Mouse (Mus musculus) myocyte (in vitro differentiated cells): ENCODE data around the gene Cpz. TPM values are rescaled to one million over a fixed set of nuclear protein-coding genes. Genes with fewer than 3 reads are reported as not detected.

Source experiments
- H3K27me3 ChIP-seq: one replicate; pipeline ENCODE4 v1.6.1; 2011; ENCODE audit not compliant: control insufficient read depth, insufficient read depth, insufficient read length
- H3K36me3 ChIP-seq: one replicate; pipeline ENCODE4 v1.6.1; 2011; ENCODE audit not compliant: control insufficient read depth, insufficient read depth
- H3K4me2 ChIP-seq: one replicate; pipeline ENCODE4 v1.6.1; 2011; ENCODE audit warnings: low read depth, control low read depth
- H3K4me3 ChIP-seq: one replicate; pipeline ENCODE4 v1.5.1; 2011; ENCODE audit warnings: mild to moderate bottlenecking, control low read depth, moderate library complexity
- H3K79me2 ChIP-seq: one replicate; pipeline ENCODE4 v1.6.1; 2011; ENCODE audit not compliant: control insufficient read depth, insufficient read depth
- H3ac ChIP-seq: one replicate; pipeline ENCODE4 v1.6.1; 2011; ENCODE audit not compliant: control insufficient read depth, insufficient read length
- CEBPB ChIP-seq: IDR thresholded peaks from 2 replicates; pipeline ENCODE4 v1.6.1; 2011; ENCODE audit warnings: mild to moderate bottlenecking, moderate library complexity; ENCODE audit not compliant: poor library complexity, insufficient read depth, severe bottlenecking
- E2F4 ChIP-seq: IDR thresholded peaks from one replicate; pipeline ENCODE4 v1.6.1; 2011; ENCODE audit warnings: mild to moderate bottlenecking, control low read depth, moderate library complexity; ENCODE audit not compliant: insufficient read depth
- MAX ChIP-seq: IDR thresholded peaks from one replicate; pipeline ENCODE4 v1.6.1; 2011; ENCODE audit warnings: low read depth, mild to moderate bottlenecking, control low read depth
- MYOD1 ChIP-seq, 3 experiments: IDR thresholded peaks; one replicate each; pipeline ENCODE4 v1.6.1; 2011; ENCODE audit warnings: control low read depth in 2 of 3, low read depth in 2 of 3, mild to moderate bottlenecking in 2 of 3, moderate library complexity in 1 of 3; ENCODE audit not compliant: insufficient read length in 2 of 3, control insufficient read depth in 1 of 3
- MYOG ChIP-seq, 3 experiments: IDR thresholded peaks; one replicate each; pipeline ENCODE4 v1.6.1; 2011; ENCODE audit warnings: control low read depth in 2 of 3, low read depth in 2 of 3, mild to moderate bottlenecking in 2 of 3; ENCODE audit not compliant: insufficient read length in 2 of 3, control insufficient read depth in 1 of 3, insufficient read depth in 1 of 3
- POLR2A ChIP-seq: IDR thresholded peaks from one replicate; pipeline ENCODE4 v1.6.1; 2011; ENCODE audit warnings: low read depth, mild to moderate bottlenecking, control low read depth, moderate library complexity; ENCODE audit not compliant: insufficient read length
- POLR2AphosphoS2 ChIP-seq: IDR thresholded peaks from one replicate; pipeline ENCODE4 v1.6.1; 2011; ENCODE audit warnings: low read depth, control low read depth; ENCODE audit not compliant: insufficient read length
- REST ChIP-seq: IDR thresholded peaks from one replicate; pipeline ENCODE4 v1.6.1; 2011; ENCODE audit warnings: mild to moderate bottlenecking, control low read depth, moderate library complexity; ENCODE audit not compliant: insufficient read depth, insufficient read length
- SRF ChIP-seq: IDR thresholded peaks from one replicate; pipeline ENCODE4 v1.6.1; 2011; ENCODE audit warnings: low read depth; ENCODE audit not compliant: control insufficient read depth, insufficient read length
- TCF12 ChIP-seq: IDR thresholded peaks from one replicate; pipeline ENCODE4 v1.6.1; 2011; ENCODE audit warnings: mild to moderate bottlenecking, control low read depth; ENCODE audit not compliant: poor library complexity, insufficient read depth, severe bottlenecking
- TCF3 ChIP-seq: IDR thresholded peaks from one replicate; pipeline ENCODE4 v1.6.1; 2011; ENCODE audit warnings: low read depth, control low read depth; ENCODE audit not compliant: insufficient read length
- USF1 ChIP-seq: IDR thresholded peaks from one replicate; pipeline ENCODE4 v1.6.1; 2011; ENCODE audit warnings: low read depth, mild to moderate bottlenecking, control low read depth, moderate library complexity
- polyA plus RNA-seq: library from polyadenylated mRNA; unstranded; fragments of >200 nt; fragmentation: generic; extraction: Trizol; gene quantifications from one replicate; pipeline ENCODE4 v1.2.1, GENCODE M21; 2012; ENCODE audit warnings: missing spikeins

Gene Cpz
- polyA plus RNA-seq, 1 experiment: 0.64 TPM

- Histone ChIP-seq H3K36me3 (no peaks in the 10 kb centered on the region), H3K4me3 (no peak overlapping the region), H3K27me3 (peaks cover 66% of the 10 kb centered on the region), H3K4me2 (no peak overlapping the region), H3K79me2 (no peaks in the 10 kb centered on the region), H3ac (no peak overlapping the region)
- TF ChIP-seq REST (no peak), POLR2A (no peak), MAX (no peak), POLR2AphosphoS2 (no peak), TCF12 (no peak), MYOG (IDR thresholded peaks at IDR 0.05; ENCODE audit: control insufficient read depth in 1 of 3, insufficient read depth in 1 of 3, insufficient read length in 2 of 3, low read depth in 2 of 3) (no peak)
Observed at GRCm38 (mm10) chr5:35505016-35505415, 20.5 kb downstream of the Cpz start.

GRCm38 (mm10) chr5:35497344-35497743 is 28.2 kb downstream of the Cpz start:
- H3K4me3 ChIP-seq: no peak overlapping the region
- H3K27me3 ChIP-seq: peaks cover 75% of the 10 kb centered on the region
- H3ac ChIP-seq: no peak overlapping the region
- no peaks in the 10 kb centered on the region for H3K36me3 ChIP-seq
- no peak overlapping the region for H3K4me2 ChIP-seq
- no peak for TF ChIP-seq SRF
- no peak for TF ChIP-seq USF1
- no peak for TF ChIP-seq E2F4
- TF ChIP-seq CEBPB: no peak
- TF ChIP-seq POLR2AphosphoS2: no peak
- no peak for TF ChIP-seq TCF3
- TF ChIP-seq MAX: no peak
- no peak for TF ChIP-seq REST
- no peak for TF ChIP-seq TCF12
- no peak for TF ChIP-seq MYOG (IDR thresholded peaks at IDR 0.05; ENCODE audit: control insufficient read depth in 1 of 3, insufficient read depth in 1 of 3, insufficient read length in 2 of 3, low read depth in 2 of 3)
- no peak for TF ChIP-seq MYOD1 (IDR thresholded peaks at IDR 0.05; ENCODE audit: control insufficient read depth in 1 of 3, insufficient read length in 2 of 3, low read depth in 2 of 3)
- no peak for TF ChIP-seq POLR2A
- no peaks in the 10 kb centered on the region for H3K79me2 ChIP-seq

DNA sequence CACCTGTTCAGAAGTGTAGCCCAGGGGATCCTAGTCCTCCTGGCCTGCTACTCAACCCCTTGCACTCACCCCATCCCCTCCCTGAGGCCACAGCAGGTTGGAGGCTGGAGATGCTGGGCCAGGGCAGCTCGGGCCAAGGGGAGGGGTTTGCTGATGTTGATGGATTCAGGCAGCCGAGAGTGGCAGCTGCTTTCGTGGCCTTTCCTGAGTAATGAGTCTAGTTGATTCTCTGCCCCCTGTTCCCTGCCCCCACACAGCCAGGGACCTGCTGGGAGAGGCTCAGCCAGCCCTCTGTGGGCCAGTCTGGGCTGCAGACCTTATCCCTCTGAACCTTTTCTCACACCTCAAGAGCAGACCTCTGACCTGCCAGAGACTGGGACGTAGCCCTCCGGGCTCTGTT is 29.5 kb downstream of the Cpz start:
- Histone ChIP-seq H3K4me2 (no peak overlapping the region), H3K79me2 (no peaks in the 10 kb centered on the region), H3K4me3 (no peak overlapping the region), H3K27me3 (peaks cover 74% of the 10 kb centered on the region), H3K36me3 (no peaks in the 10 kb centered on the region), H3ac (no peak overlapping the region)
- TF ChIP-seq POLR2A (no peak), MAX (no peak), TCF3 (no peak), TCF12 (no peak), CEBPB (no peak), MYOG (IDR thresholded peaks at IDR 0.05; ENCODE audit: control insufficient read depth in 1 of 3, insufficient read depth in 1 of 3, insufficient read length in 2 of 3, low read depth in 2 of 3) (no peak), USF1 (no peak), MYOD1 (IDR thresholded peaks at IDR 0.05; ENCODE audit: control insufficient read depth in 1 of 3, insufficient read length in 2 of 3, low read depth in 2 of 3) (no peak), SRF (no peak), E2F4 (no peak), REST (no peak), POLR2AphosphoS2 (no peak)

- Histone ChIP-seq H3ac (no peak overlapping the region), H3K27me3 (peaks cover 80% of the 10 kb centered on the region), H3K79me2 (no peaks in the 10 kb centered on the region), H3K36me3 (no peaks in the 10 kb centered on the region), H3K4me2 (no peak overlapping the region), H3K4me3 (no peak overlapping the region)
- TF ChIP-seq MYOD1 (IDR thresholded peaks at IDR 0.05; ENCODE audit: control insufficient read depth in 1 of 3, insufficient read length in 2 of 3, low read depth in 2 of 3): no peak
- TF ChIP-seq E2F4: no peak
- TF ChIP-seq MYOG (IDR thresholded peaks at IDR 0.05; ENCODE audit: control insufficient read depth in 1 of 3, insufficient read depth in 1 of 3, insufficient read length in 2 of 3, low read depth in 2 of 3): no peak
- TF ChIP-seq MAX: no peak
- no peak for TF ChIP-seq USF1
- no peak for TF ChIP-seq TCF3
- TF ChIP-seq POLR2AphosphoS2: no peak
- TF ChIP-seq POLR2A: no peak
- TF ChIP-seq SRF: no peak
- no peak for TF ChIP-seq REST
- TF ChIP-seq TCF12: no peak
- TF ChIP-seq CEBPB: no peak
Observed at GRCm38 (mm10) chr5:35494773-35495390, 30.6 kb downstream of the Cpz start.

DNA sequence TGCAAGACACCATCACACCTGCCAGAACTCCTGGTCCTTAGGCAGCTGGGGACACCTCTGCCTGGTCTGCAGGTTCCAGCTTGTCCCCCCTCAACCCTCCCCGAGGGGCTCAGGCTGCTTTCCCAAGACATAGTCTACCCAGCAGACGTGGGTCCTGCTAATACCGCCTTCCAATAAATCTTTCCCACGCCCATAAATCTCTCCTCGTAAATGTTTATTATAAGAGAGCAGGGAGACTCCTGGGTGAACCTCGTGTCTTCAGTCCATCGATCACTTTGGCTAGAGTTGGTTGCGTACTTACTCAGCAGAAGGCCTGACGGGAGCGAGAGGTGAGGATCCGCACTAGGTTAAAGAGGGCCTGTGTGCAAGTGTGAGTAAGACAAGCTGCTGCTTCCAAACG is 31.7 kb downstream of the Cpz start:
- no peaks in the 10 kb centered on the region for H3K36me3 ChIP-seq
- TF ChIP-seq TCF12 (no peak), POLR2A (no peak), POLR2AphosphoS2 (no peak), MYOD1 (IDR thresholded peaks at IDR 0.05; ENCODE audit: control insufficient read depth in 1 of 3, insufficient read length in 2 of 3, low read depth in 2 of 3) (no peak), TCF3 (no peak), SRF (no peak), USF1 (no peak), CEBPB (no peak), REST (no peak), E2F4 (no peak), MAX (no peak), MYOG (IDR thresholded peaks at IDR 0.05; ENCODE audit: control insufficient read depth in 1 of 3, insufficient read depth in 1 of 3, insufficient read length in 2 of 3, low read depth in 2 of 3) (no peak)
- H3K4me2 ChIP-seq: no peak overlapping the region
- no peak overlapping the region for H3K4me3 ChIP-seq
- no peaks in the 10 kb centered on the region for H3K79me2 ChIP-seq
- H3K27me3 ChIP-seq: peaks cover 89% of the 10 kb centered on the region
- no peak overlapping the region for H3ac ChIP-seq
